Mouse (Mus musculus): ENCODE measurements around the gene Rgs3. TPM values are rescaled to one million over a fixed set of nuclear protein-coding genes. Genes with fewer than 3 reads are reported as not detected.
A peak's percentile ranks its signal among the peaks of the same experiment; 100 is the strongest.

Rgs3 gene
- total RNA-seq, 2 experiments from 2014 or later = 45.0 to 46.1 TPM

- ATAC-seq (ENCODE audit: poor library complexity, severe bottlenecking) = no peak
Measured at GRCm38 (mm10) chr4:62683148-62683547, 123.5 kb downstream of the Rgs3 start.

GRCm38 (mm10) chr4:62684351-62684750 is 124.7 kb downstream of the Rgs3 start:
- no peak for ATAC-seq (ENCODE audit: poor library complexity, severe bottlenecking)

DNA sequence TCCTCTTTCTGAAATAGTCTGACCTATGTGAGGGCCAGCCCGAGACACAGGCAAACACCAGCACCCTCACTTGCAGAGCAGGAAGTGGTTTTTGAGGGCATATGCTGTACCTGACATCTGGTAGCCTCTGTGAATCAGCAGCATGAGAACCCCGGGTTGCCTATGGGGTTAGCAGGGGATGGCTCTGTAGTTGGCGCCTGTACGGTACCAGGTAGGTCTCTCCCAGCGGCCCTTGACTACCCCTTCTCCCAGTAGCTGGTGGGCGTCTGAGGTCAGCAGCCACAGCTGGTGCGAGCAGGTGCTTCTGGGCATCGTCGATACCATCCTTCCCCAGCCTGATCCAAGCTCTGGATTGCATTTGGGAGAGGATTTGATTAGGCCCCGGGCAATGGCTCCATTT is 125.6 kb downstream of the Rgs3 start:
- peak; percentile 48 for ATAC-seq (ENCODE audit: poor library complexity, severe bottlenecking)

DNA sequence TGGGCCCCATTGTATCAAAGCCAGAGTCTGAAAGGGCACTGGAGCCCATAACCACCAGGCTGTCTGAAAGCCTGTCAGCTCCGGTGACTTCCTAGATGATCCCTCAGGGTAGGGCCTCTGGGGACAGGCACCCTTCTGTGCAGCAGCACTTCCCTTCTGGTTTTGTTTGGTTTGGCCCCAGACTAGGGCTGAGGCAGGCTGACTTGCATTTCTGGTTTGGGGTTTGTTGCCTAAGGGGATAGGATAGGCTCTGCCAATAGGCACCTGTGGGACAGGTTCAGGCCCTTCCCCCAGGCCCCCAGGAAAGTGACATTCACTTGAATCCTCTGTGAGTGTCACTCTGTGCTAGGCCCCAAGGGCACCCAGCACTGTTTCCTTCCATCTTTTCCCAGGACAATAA is 127.1 kb downstream of the Rgs3 start:
- peak; percentile 55 for ATAC-seq (ENCODE audit: poor library complexity, severe bottlenecking)

DNA sequence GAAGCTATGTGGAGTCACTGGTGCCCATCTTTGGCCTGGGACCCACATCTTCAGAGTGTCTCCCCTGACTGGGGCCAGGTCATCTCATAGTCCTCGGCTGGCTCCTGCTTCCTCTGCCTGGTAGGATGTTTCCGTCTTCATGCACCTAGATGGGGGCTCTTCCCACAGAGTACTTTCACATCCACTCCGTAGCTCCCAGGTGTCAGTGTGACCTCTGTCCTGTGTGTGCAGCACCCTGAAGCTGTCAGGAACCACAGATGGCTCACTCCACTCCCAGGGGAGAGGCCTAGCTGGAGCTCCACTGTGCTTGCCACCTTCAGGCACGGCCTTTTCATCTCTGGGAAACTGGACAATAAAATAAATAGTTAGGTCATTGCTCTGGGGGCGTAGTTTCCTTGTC is 128.5 kb downstream of the Rgs3 start:
- no peak for ATAC-seq (ENCODE audit: poor library complexity, severe bottlenecking)

DNA sequence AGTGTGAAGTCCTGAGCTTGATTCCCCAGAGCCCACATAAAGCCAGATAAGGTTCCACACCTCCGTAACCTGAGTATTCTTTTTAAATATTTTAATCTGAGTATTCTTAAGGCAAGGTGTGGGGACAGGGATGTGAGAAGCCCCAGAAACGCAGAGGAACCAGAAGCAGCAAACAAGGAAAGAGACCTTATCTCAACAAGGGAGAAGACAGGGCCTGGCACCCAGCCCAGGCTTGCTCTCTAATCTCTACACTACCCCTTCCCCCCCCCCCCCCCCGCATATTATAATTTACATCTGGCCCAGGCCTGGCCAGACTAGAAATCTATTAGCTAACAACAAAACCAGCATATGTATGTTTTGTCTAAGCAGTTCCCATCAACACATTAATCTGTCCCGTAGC is 131.3 kb downstream of the Rgs3 start:
- no peak for ATAC-seq (ENCODE audit: poor library complexity, severe bottlenecking)

GRCm38 (mm10) chr4:62691625-62692024 is 132.0 kb downstream of the Rgs3 start:
- no peak for ATAC-seq (ENCODE audit: poor library complexity, severe bottlenecking)

GRCm38 (mm10) chr4:62693839-62694238 is 134.2 kb downstream of the Rgs3 start:
- ATAC-seq (ENCODE audit: poor library complexity, severe bottlenecking) = no peak

DNA sequence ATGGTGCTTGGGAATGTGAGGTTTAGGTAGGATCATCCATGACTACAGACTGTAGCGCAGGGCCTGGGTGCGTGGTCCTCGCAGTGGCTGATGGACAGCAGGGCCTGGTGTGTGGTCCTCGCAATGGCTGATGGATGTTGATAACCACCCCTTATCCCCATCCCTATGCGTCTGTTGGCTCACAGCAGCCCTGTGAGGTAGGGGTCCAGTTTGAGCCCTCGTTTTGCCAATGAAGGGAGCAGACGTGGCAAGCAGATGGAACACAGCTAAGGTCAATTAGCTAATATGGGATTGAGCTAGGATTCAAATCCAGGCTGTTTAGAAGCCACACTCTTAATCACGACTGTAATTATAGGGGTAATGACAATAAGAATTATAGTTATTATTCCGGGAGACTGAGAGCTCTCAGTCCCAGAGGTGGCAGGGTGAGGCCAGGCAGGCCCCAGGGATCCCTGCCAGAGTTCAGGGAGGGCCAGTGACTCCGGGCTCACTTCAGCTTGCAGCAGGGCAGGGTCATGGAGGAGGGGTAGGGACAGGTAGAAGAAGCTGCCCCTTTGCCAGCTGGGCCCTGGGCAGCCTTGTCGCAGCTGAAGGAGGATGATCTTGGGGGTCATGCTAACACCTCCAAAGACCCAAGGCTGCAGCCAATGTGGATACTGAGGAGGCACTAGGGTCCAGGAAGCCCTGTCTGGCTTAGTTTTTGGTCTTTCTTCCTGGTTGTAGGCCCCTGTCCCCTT is 135.2 kb downstream of the Rgs3 start:
- no peak for ATAC-seq (ENCODE audit: poor library complexity, severe bottlenecking)

GRCm38 (mm10) chr4:62695523-62695922 is 135.9 kb downstream of the Rgs3 start:
- no peak for ATAC-seq (ENCODE audit: poor library complexity, severe bottlenecking)

- ATAC-seq (ENCODE audit: poor library complexity, severe bottlenecking) = peak; percentile 53
Measured at GRCm38 (mm10) chr4:62695946-62696345, 136.3 kb downstream of the Rgs3 start.

GRCm38 (mm10) chr4:62696699-62697404 is 137.2 kb downstream of the Rgs3 start:
- ATAC-seq (ENCODE audit: poor library complexity, severe bottlenecking) = no peak

GRCm38 (mm10) chr4:62697469-62697868 is 137.8 kb downstream of the Rgs3 start:
- peak; percentile 52 for ATAC-seq (ENCODE audit: poor library complexity, severe bottlenecking)

- no peak for ATAC-seq (ENCODE audit: poor library complexity, severe bottlenecking)
Measured at GRCm38 (mm10) chr4:62698521-62698920, 138.9 kb downstream of the Rgs3 start.

DNA sequence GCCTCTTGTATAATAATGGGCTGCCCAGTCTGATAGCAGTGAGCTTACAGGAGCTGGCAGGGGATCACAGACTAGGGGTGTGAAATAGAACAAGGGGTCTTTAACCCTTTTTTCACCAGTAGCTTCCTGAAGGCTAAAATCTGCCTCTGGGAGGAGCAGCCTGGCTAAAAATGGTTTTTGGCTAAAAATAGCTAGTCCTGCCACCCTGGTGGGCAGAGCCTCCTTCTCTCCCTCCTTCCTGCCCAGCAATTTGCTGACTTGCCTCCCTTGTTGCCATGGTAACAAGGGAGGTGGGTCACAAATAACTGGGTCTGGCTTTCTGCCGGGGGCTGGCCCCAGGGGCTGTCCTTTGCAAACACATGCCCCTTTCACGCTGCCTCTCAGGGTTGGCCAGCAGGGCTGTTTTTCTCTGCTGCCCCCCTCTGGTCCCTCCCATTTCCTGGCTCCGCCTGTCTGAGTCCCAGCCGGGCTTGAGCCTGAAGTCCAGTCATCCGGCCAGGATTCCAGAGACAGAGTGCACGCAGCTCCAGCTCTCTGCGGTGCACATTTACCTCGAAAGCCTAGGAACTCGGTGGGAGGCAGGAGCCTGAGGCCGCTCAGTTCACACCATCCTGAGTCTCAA is 139.7 kb downstream of the Rgs3 start:
- peak; percentile 25 for ATAC-seq (ENCODE audit: poor library complexity, severe bottlenecking)

GRCm38 (mm10) chr4:62700426-62700825 is 140.8 kb downstream of the Rgs3 start:
- ATAC-seq (ENCODE audit: poor library complexity, severe bottlenecking) = no peak

- ATAC-seq (ENCODE audit: poor library complexity, severe bottlenecking) = no peak
Measured at GRCm38 (mm10) chr4:62703151-62703550, 143.5 kb downstream of the Rgs3 start.

- no peak for ATAC-seq (ENCODE audit: poor library complexity, severe bottlenecking)
Measured at GRCm38 (mm10) chr4:62704204-62704603, 144.6 kb downstream of the Rgs3 start.

- no peak for ATAC-seq (ENCODE audit: poor library complexity, severe bottlenecking)
Measured at GRCm38 (mm10) chr4:62705013-62705412, 145.4 kb downstream of the Rgs3 start.

- no peak for ATAC-seq (ENCODE audit: poor library complexity, severe bottlenecking)
Measured at GRCm38 (mm10) chr4:62705749-62706148, 146.1 kb downstream of the Rgs3 start.

DNA sequence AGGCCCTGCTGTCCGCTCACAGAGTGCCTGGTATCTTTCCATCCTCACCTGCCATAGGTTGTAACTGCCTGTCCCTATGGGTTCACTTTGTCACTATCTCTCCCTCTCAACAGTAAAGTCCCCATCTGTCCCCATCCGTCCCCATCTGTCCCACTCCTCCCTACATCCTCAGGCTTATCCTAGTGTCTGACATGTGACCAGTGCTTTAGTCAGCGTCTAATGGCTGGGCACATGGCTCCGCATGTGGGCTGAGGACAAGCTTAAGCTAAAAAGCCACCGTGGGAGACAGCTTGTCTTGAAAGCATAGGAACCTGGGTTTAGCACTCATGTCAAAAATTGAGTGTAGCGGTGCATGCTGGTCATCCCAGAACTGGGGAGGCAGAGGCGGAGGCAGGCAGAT is 148.4 kb downstream of the Rgs3 start:
- ATAC-seq (ENCODE audit: poor library complexity, severe bottlenecking) = no peak

- ATAC-seq (ENCODE audit: poor library complexity, severe bottlenecking) = peak; percentile 53
Measured at GRCm38 (mm10) chr4:62708994-62709393, 149.3 kb downstream of the Rgs3 start.
